Mouse (Mus musculus) E14TG2a.4 (cell line): ENCODE data around the gene Smarca4.
A peak's percentile ranks its signal among the peaks of the same experiment; 100 is the strongest.

Experiments used
- H3K27me3 ChIP-seq: 2 replicates; pipeline ENCODE4 v1.6.1; 2014; ENCODE audit warnings: low read length, control low read depth; ENCODE audit not compliant: insufficient read depth
- H3K36me3 ChIP-seq: 2 replicates; pipeline ENCODE4 v1.6.1; 2014; ENCODE audit warnings: low read length, control low read depth; ENCODE audit not compliant: insufficient read depth
- H3K4me1 ChIP-seq: replicated peaks from 2 replicates; pipeline ENCODE4 v1.6.1; 2014; ENCODE audit warnings: low read depth, low read length, control low read depth
- H3K4me3 ChIP-seq: replicated peaks from 2 replicates; pipeline ENCODE4 v1.5.1; 2014; ENCODE audit warnings: mild to moderate bottlenecking, low read length
- H3K9me3 ChIP-seq: 2 replicates; pipeline ENCODE4 v1.6.1; 2014; ENCODE audit warnings: low read length, control low read depth
- CTCF ChIP-seq: conservative IDR thresholded peaks from 2 replicates; pipeline ENCODE4 v1.5.1; 2014; ENCODE audit warnings: low read length
- NANOG ChIP-seq: IDR thresholded peaks from 2 replicates; pipeline ENCODE4 v1.6.1; 2014; ENCODE audit warnings: borderline replicate concordance, low read length, mixed read lengths
- POU5F1 ChIP-seq: IDR thresholded peaks from 2 replicates; pipeline ENCODE4 v1.6.1; 2014; ENCODE audit warnings: low read length, borderline replicate concordance

The Smarca4 gene

DNA sequence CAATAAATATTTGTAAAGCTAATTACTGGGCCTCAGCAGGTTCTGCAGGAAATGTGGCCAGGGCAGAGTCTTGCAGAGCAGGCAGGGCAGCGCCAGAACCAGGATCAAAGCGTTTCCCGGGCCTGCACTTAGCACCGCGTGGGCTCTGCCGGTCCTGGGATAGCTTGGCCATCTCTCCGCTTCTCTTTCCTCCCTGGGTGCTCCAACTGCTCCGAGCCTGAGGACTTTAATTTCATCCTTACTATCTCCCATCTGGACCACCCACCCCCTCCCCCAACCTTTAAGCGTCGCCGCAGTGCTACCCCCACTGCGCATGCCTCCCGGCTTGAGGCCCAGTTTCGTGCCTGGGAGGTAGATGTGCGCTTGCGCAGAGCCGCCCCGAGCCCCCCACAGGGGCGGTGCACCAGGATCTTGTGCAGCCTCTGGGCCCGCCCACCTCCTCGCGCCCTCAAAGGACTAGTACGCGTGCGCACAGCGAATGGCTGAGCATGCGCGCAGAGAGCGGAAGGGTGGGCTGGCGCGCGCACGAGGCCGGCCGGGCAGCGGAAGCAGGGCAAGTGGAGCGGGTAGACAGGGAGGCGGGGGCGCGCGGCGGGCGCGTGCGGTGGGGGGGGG, at the start of gene Smarca4:
Smarca4 (plus strand) TSS at position 553 of the 615 bp plus-strand sequence.
- peak within 1 kb of the TSS; percentile 89 for H3K4me3 ChIP-seq
- TF ChIP-seq NANOG (no peak), POU5F1 (no peak), CTCF (no peak)
- H3K4me1 ChIP-seq, result peaks cover 51% of the 10 kb centered on the region
- peaks cover 16% of the 10 kb centered on the region for H3K36me3 ChIP-seq
- no peaks in the 10 kb centered on the region for H3K9me3 ChIP-seq
- H3K27me3 ChIP-seq, result no peaks in the 10 kb centered on the region

- peaks cover 75% of the 10 kb centered on the region for H3K36me3 ChIP-seq
- no peak for TF ChIP-seq NANOG
- no peak for TF ChIP-seq CTCF
- TF ChIP-seq POU5F1, result no peak
- no peaks in the 10 kb centered on the region for H3K27me3 ChIP-seq
- no peaks in the 10 kb centered on the region for H3K9me3 ChIP-seq
- H3K4me3 ChIP-seq, result no peak overlapping the region
- H3K4me1 ChIP-seq, result peaks cover 70% of the 10 kb centered on the region
Measured at GRCm38 (mm10) chr9:21566538-21566937, 49.4 kb upstream of the Smarca4 start.

DNA sequence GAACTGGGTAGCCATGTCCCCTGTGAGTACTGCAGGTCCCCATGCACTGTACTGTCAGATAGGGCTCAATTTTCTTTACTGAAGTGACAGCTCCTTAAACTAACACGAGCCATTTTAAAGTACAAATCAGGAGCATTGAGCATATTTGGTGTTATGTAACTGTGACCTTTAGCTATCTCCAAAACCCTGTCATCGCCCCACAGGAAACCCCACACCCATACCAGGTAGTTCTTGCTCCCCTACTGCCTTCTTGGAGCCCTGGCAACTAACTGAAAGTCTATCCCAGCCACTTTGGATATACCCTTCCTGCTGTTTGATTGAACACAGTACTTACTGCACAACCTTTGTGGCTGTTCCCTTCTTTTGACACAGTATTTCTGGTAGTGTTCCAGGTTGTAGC, 48.9 kb upstream of the Smarca4 start:
- no peak overlapping the region for H3K4me3 ChIP-seq
- H3K9me3 ChIP-seq, result no peaks in the 10 kb centered on the region
- peaks cover 75% of the 10 kb centered on the region for H3K36me3 ChIP-seq
- H3K27me3 ChIP-seq, result no peaks in the 10 kb centered on the region
- TF ChIP-seq CTCF, result no peak
- no peak for TF ChIP-seq NANOG
- TF ChIP-seq POU5F1, result no peak
- H3K4me1 ChIP-seq, result peaks cover 67% of the 10 kb centered on the region

GRCm38 (mm10) chr9:21568657-21569255, 47.2 kb upstream of the Smarca4 start:
- peaks cover 79% of the 10 kb centered on the region for H3K36me3 ChIP-seq
- no peaks in the 10 kb centered on the region for H3K27me3 ChIP-seq
- peaks cover 61% of the 10 kb centered on the region for H3K4me1 ChIP-seq
- no peak for TF ChIP-seq POU5F1
- TF ChIP-seq CTCF, result no peak
- TF ChIP-seq NANOG, result no peak
- H3K4me3 ChIP-seq, result no peak overlapping the region
- H3K9me3 ChIP-seq, result no peaks in the 10 kb centered on the region

DNA sequence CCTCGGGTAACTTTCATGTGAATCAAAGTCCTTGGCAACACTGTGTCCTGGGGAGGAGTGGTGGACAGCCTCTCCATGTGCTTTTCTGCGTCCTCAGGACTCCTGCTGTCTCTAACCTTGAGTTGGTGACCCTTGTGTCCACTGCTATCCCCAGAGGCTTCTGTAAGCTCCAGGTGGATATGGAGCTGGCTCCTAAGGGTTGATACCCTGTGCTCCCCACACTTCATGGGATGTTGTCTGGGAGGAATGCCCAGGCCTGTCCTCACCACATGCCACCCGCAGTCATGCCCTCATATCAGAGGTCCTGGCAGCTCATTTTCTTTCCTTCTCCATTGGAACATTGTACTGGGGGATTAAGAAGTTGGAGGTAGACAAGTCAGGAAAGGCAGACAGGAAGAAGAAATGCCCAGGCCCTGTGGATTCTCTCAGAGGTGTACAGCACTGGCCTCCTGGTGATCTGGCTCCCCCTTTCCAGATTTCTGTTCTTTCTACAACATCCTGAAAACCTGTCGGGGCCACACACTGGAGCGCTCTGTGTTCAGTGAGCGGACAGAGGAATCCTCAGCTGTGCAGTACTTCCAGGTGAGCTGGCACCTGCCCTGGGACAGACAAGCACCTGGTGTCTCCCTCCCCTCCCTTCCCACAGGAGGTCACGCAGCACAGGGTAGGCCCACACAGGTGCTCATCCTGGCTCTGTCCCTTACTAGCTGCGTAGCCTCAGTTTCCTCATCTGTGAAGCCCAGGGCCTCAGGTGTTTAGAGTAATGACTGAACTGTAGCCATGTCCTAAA, 41.8 kb upstream of the Smarca4 start:
- TF ChIP-seq POU5F1, result no peak
- no peak for TF ChIP-seq NANOG
- no peak for TF ChIP-seq CTCF
- H3K27me3 ChIP-seq, result no peaks in the 10 kb centered on the region
- no peaks in the 10 kb centered on the region for H3K9me3 ChIP-seq
- H3K36me3 ChIP-seq, result peaks cover 99% of the 10 kb centered on the region
- H3K4me3 ChIP-seq, result no peak overlapping the region
- peaks cover 43% of the 10 kb centered on the region for H3K4me1 ChIP-seq

GRCm38 (mm10) chr9:21575253-21575652, 40.7 kb upstream of the Smarca4 start:
- TF ChIP-seq CTCF (no peak), POU5F1 (no peak), NANOG (no peak)
- Histone ChIP-seq H3K4me1 (peaks cover 42% of the 10 kb centered on the region), H3K4me3 (no peak overlapping the region)

GRCm38 (mm10) chr9:21576286-21576685, 39.7 kb upstream of the Smarca4 start:
- peaks cover 36% of the 10 kb centered on the region for H3K4me1 ChIP-seq
- H3K9me3 ChIP-seq, result no peaks in the 10 kb centered on the region
- TF ChIP-seq POU5F1, result no peak
- no peak for TF ChIP-seq CTCF
- no peak for TF ChIP-seq NANOG
- H3K4me3 ChIP-seq, result no peak overlapping the region
- peaks cover 99% of the 10 kb centered on the region for H3K36me3 ChIP-seq
- H3K27me3 ChIP-seq, result no peaks in the 10 kb centered on the region

More at GRCm38 (mm10) chr9:21575253-21575652, 40.7 kb upstream of the Smarca4 start:
- H3K36me3 ChIP-seq, result peaks cover 99% of the 10 kb centered on the region
- H3K9me3 ChIP-seq, result no peaks in the 10 kb centered on the region
- H3K27me3 ChIP-seq, result no peaks in the 10 kb centered on the region

DNA sequence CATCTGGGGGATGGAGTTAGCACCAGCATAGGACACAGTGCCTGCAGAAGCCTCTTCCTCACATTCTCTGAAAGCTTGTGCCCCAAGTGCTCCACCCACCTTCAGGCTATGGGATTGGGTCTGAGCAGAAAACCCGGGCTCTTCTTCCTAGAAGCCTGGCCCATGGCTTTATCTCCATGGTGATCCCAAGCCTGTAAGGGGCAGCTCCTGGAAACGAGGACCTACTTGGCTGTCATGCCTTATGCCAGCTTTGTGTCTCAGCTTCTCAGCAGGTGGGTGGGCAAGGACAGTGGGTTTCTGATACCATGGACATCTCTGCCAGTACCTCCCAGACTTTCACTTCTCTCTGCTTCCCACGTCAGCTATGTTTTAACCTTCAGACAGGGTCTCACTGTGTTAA, 37.7 kb upstream of the Smarca4 start:
- no peak overlapping the region for H3K4me3 ChIP-seq
- H3K4me1 ChIP-seq, result peaks cover 41% of the 10 kb centered on the region
- H3K27me3 ChIP-seq, result no peaks in the 10 kb centered on the region
- no peak for TF ChIP-seq POU5F1
- no peaks in the 10 kb centered on the region for H3K9me3 ChIP-seq
- peaks cover 99% of the 10 kb centered on the region for H3K36me3 ChIP-seq

DNA sequence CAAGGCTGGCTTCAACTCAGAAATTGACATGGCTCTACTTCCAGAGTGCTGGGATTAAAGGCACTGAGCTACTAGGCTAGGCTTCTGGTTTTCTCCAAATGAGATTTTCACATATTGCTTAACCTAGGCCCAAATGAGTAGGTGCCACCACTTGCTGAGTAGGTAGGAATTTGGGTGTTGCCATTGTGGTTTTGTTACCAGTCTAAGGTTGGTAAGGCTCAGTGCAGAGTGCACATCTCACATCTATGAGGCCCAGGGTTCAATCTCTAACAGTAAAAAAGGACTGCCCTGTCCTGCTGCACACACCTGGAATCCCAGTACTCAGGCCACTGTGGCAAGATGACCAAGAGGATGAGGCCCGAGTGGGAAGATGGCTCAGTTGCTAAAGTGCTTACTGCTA, 30.6 kb upstream of the Smarca4 start:
- Histone ChIP-seq H3K4me1 (peaks cover 47% of the 10 kb centered on the region), H3K4me3 (no peak overlapping the region), H3K36me3 (peaks cover 100% of the 10 kb centered on the region), H3K9me3 (no peaks in the 10 kb centered on the region), H3K27me3 (no peaks in the 10 kb centered on the region)
- no peak for TF ChIP-seq NANOG
